Comparison of ENCODE assay signal across 10 mouse cellular contexts in the genomic region with DNA sequence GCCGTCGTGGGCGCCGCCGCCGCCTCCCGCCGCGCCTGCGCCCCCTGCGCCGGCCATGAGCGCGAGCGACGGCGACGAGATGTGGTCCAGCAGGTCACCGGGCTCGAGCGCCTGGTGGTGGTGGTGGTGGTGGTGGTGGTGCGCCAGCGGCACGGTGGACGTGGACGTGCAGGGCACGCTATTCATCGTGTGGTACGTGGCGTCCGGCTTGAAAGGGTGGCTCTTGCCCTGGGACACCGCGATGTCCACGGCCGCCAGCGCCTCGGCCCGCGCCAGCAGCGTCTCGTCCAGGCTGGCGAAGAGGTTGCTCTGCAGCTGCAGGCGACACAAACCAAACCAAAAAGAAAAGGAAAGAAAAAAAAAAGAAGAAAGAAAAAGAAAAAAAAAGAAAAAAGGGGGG. TPM values are rescaled to one million over a fixed set of nuclear protein-coding genes. Genes with fewer than 3 reads are reported as not detected.
DNase-seq lines count a peak whose midpoint lies in the region; ATAC-seq lines count a peak whose summit lies in the region.
"Had no signal": no experiment of that assay in that cellular context is flagged by ENCODE, and none has a peak within 500 bp of the region (broad histone marks: within the 10 kb centered on the region; RNA-seq: fewer than 3 reads in every experiment).

No protein-coding gene starts in this region.

- peaks cover 23% of the 10 kb centered on the region for H3K4me1 ChIP-seq in kidney, embryonic 16.5 days (ENCODE audit: insufficient read depth, low read length)
- peaks cover 15% of the 10 kb centered on the region; the same call in 1 of the 2 replicates for H3K4me1 ChIP-seq in embryonic facial prominence, embryonic 12.5 days
- peaks cover 20% of the 10 kb centered on the region for H3K4me1 ChIP-seq in intestine, embryonic 16.5 days (ENCODE audit: control insufficient read depth, insufficient read depth, low read length)
- peaks cover 52% of the 10 kb centered on the region for H3K4me1 ChIP-seq in neural tube, embryonic 13.5 days (replicated peaks)

- intact Hi-C loops in left cerebral cortex, postnatal 36 days (cut with DNase I), result loop anchor here (5.0 kb wide), 1 partner anchor 346 kb away; no protein-coding TSS in a partner anchor

- 0% methylated on average over 20 of the region's 43 CpGs for WGBS in kidney, embryonic 16.5 days
- WGBS in embryonic facial prominence, embryonic 12.5 days, result 1% methylated on average over 35 of the region's 43 CpGs
- under 1% methylated on average over 27 of the region's 43 CpGs for WGBS in intestine, embryonic 16.5 days
- WGBS in neural tube, embryonic 13.5 days, result under 1% methylated on average over 31 of the region's 43 CpGs

- H3K27me3 ChIP-seq in kidney, embryonic 16.5 days (ENCODE audit: insufficient read depth, low read length), result peaks cover 91% of the 10 kb centered on the region
- peaks cover 76% of the 10 kb centered on the region for H3K27me3 ChIP-seq in embryonic facial prominence, embryonic 12.5 days
- H3K27me3 ChIP-seq in intestine, embryonic 16.5 days (replicated peaks; ENCODE audit: control insufficient read depth, insufficient read depth, low read length), result peaks cover 82% of the 10 kb centered on the region
- H3K27me3 ChIP-seq in neural tube, embryonic 13.5 days, result peaks cover 93% of the 10 kb centered on the region

- no peak for DNase-seq in kidney, postnatal 36 days
- no peak for DNase-seq in cerebellum, adult 11-12 months
- no peak for DNase-seq in left cerebral cortex, postnatal 36 days (ENCODE audit: low spot score in 2 of 2)
- DNase-seq in adrenal gland, adult 18-20 months (ENCODE audit: low spot score in 2 of 2), result no peak

- peak overlapping the region; percentile 81 for H3K4me2 ChIP-seq in kidney, embryonic 16.5 days (replicated peaks; ENCODE audit: low read depth, low read length)
- peak overlapping the region; percentile 77 for H3K4me2 ChIP-seq in embryonic facial prominence, embryonic 12.5 days (replicated peaks)
- H3K4me2 ChIP-seq in intestine, embryonic 16.5 days (ENCODE audit: low read depth, low read length), result peak overlapping the region; percentile 86
- H3K4me2 ChIP-seq in neural tube, embryonic 13.5 days, result peak overlapping the region; percentile 69

- no peaks in the 10 kb centered on the region for H3K9me3 ChIP-seq in kidney, embryonic 16.5 days (ENCODE audit: low read length)
- H3K9me3 ChIP-seq in embryonic facial prominence, embryonic 12.5 days, result no peaks in the 10 kb centered on the region
- no peaks in the 10 kb centered on the region for H3K9me3 ChIP-seq in intestine, embryonic 16.5 days (ENCODE audit: control insufficient read depth, low read length)
- no peaks in the 10 kb centered on the region for H3K9me3 ChIP-seq in neural tube, embryonic 13.5 days

- no peak overlapping the region for H3K9ac ChIP-seq in kidney, embryonic 16.5 days (replicated peaks; ENCODE audit: low read length)
- no peak overlapping the region for H3K9ac ChIP-seq in embryonic facial prominence, embryonic 12.5 days
- H3K9ac ChIP-seq in intestine, embryonic 16.5 days (ENCODE audit: low read depth, low read length), result no peak overlapping the region
- H3K9ac ChIP-seq in neural tube, embryonic 13.5 days, result peak overlapping the region; percentile 86

- H3K27ac ChIP-seq in kidney, embryonic 16.5 days (ENCODE audit: low read length), result no peak overlapping the region
- no peak overlapping the region for H3K27ac ChIP-seq in embryonic facial prominence, embryonic 12.5 days
- no peak overlapping the region for H3K27ac ChIP-seq in intestine, embryonic 16.5 days (ENCODE audit: low read length)
- H3K27ac ChIP-seq in neural tube, embryonic 13.5 days (replicated peaks), result peak overlapping the region; percentile 95

- no peak for ATAC-seq in kidney, embryonic 16.5 days (ENCODE audit: low FRiP score, low TSS enrichment)
- ATAC-seq in embryonic facial prominence, embryonic 12.5 days (ENCODE audit: insufficient number of reproducible peaks, insufficient read depth, low FRiP score, low TSS enrichment), result no peak
- ATAC-seq in intestine, embryonic 16.5 days, result no peak
- no peak for ATAC-seq in neural tube, embryonic 13.5 days (ENCODE audit: low read depth)

- peak overlapping the region; percentile 54 for H3K4me3 ChIP-seq in kidney, embryonic 16.5 days (ENCODE audit: low read length)
- H3K4me3 ChIP-seq in embryonic facial prominence, embryonic 12.5 days, result peak overlapping the region; percentile 48
- H3K4me3 ChIP-seq in intestine, embryonic 16.5 days (ENCODE audit: low read length), result peak overlapping the region; percentile 42
- peak overlapping the region; percentile 59 for H3K4me3 ChIP-seq in neural tube, embryonic 13.5 days

- H3K36me3 ChIP-seq in kidney, embryonic 16.5 days (ENCODE audit: insufficient read depth, low read length), result no peaks in the 10 kb centered on the region
- H3K36me3 ChIP-seq in embryonic facial prominence, embryonic 12.5 days, result no peaks in the 10 kb centered on the region
- no peaks in the 10 kb centered on the region for H3K36me3 ChIP-seq in intestine, embryonic 16.5 days (ENCODE audit: control insufficient read depth, insufficient read depth, low read length)
- H3K36me3 ChIP-seq in neural tube, embryonic 13.5 days, result no peaks in the 10 kb centered on the region

RNA-seq across cellular contexts. Expression of a gene that starts 1.2 kb away (rescaled TPM):
- polyA plus RNA-seq in kidney, embryonic 16.5 days (2015; fragmentation: Nextera tagmentation; extraction: Ambion mirVana), result 0.32 and 0.35 TPM in 2 replicates
- polyA plus RNA-seq in embryonic facial prominence, embryonic 12.5 days (2016; fragmentation: Nextera tagmentation; extraction: Ambion mirVana), result 15.9 and 19.5 TPM in 2 replicates
- polyA plus RNA-seq in intestine, embryonic 16.5 days (2015; fragmentation: Nextera tagmentation; extraction: Ambion mirVana), result 0.22 and 0.33 TPM in 2 replicates
- 154 and 159 TPM in 2 replicates for polyA plus RNA-seq in neural tube, embryonic 13.5 days (2015; fragmentation: Nextera tagmentation; extraction: Ambion mirVana)
- total RNA-seq in left cerebral cortex, postnatal 36 days (2021), result not detected
- under 1 TPM in 1 of 2 experiments, not detected in 1; 0.20 TPM for total RNA-seq in adrenal gland, adult 18-20 months (2021)
- total RNA-seq: common myeloid progenitor, adult 5-6 weeks had no signal
- polyA plus RNA-seq: liver, embryonic 16.5 days had no signal

RNA-seq across cellular contexts. Expression of a gene that starts 55.9 kb away (rescaled TPM):
- polyA plus RNA-seq in kidney, embryonic 16.5 days (2015; fragmentation: Nextera tagmentation; extraction: Ambion mirVana), result 26.7 and 26.8 TPM in 2 replicates
- polyA plus RNA-seq in embryonic facial prominence, embryonic 12.5 days (2016; fragmentation: Nextera tagmentation; extraction: Ambion mirVana), result 44.3 and 45.4 TPM in 2 replicates
- polyA plus RNA-seq in intestine, embryonic 16.5 days (2015; fragmentation: Nextera tagmentation; extraction: Ambion mirVana), result 17.0 and 17.7 TPM in 2 replicates
- polyA plus RNA-seq in neural tube, embryonic 13.5 days (2015; fragmentation: Nextera tagmentation; extraction: Ambion mirVana), result 29.5 and 33.8 TPM in 2 replicates
- 10 to 100 TPM; 15.1 to 19.3 TPM for total RNA-seq in left cerebral cortex, postnatal 36 days (2021)
- total RNA-seq in adrenal gland, adult 18-20 months (2021), result 1 to 10 TPM; 5.5 to 7.5 TPM

Comparison
In these comparisons a context has a peak if more than half of its experiments do, and no peak if none do; other contexts are left out.
1. RNA of a gene that starts 1.2 kb away (polyA plus RNA-seq): 154 to 159 TPM in neural tube, embryonic 13.5 days and 15.9 to 19.5 TPM in embryonic facial prominence, embryonic 12.5 days; 0.22 to 0.33 TPM in intestine, embryonic 16.5 days and 0.32 to 0.35 TPM in kidney, embryonic 16.5 days; every median in the first group is over 10 times any median in the second.
2. Peak in every context shown above with its lines, with median percentiles within 50 percentile points of each other: H3K4me2 ChIP-seq and H3K4me3 ChIP-seq.